Mouse (Mus musculus): ENCODE measurements at regions not wholly inside any gene's neighbourhood (a gene's known extent, or its start where the extent isn't known, plus 50 kb on each side); places are given as distances from the start of the nearest gene placed in this dataset.

DNA sequence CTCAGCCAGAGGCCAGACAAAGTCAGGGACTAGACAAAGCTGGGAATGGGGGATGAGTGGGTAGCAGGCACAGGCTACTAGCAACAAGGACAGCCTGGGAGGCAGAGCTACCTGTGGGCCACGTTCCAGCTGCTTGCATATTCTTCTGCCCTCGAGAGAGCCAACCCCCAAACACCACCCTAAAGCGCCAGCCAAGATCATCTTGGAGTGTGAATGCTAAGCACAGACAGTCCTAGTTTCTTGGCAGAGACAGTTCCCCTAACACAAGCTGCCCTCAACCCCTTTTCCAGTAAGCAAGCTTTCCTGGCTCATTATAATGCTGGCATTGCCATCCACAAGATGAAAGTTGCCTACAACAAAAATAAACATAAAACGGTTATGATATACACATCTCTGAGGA, 336.8 kb upstream of the Gm6657 start:
- no peak for TF ChIP-seq CTCF (IDR thresholded peaks at IDR 0.05; ENCODE audit: control insufficient read depth, insufficient read depth, insufficient read length)
- TF ChIP-seq MAX (IDR thresholded peaks at IDR 0.05), result no peak
- no peak for TF ChIP-seq FOSL1 (IDR thresholded peaks at IDR 0.05; ENCODE audit: insufficient read depth, low read length, poor library complexity, severe bottlenecking)
- no peak for TF ChIP-seq USF1 (IDR thresholded peaks at IDR 0.05; ENCODE audit: low read depth)
- no peak for TF ChIP-seq MYOD1 (IDR thresholded peaks at IDR 0.05; ENCODE audit: control insufficient read depth, insufficient read length, low read depth)
- TF ChIP-seq CEBPB (IDR thresholded peaks at IDR 0.05; ENCODE audit: low read depth), result no peak
- no peak for TF ChIP-seq MYOG (IDR thresholded peaks at IDR 0.05; ENCODE audit: control insufficient read depth, extremely low read depth, insufficient read length)
